Mouse (Mus musculus) olfactory bulb, adult 2 months (tissue): ENCODE results near the gene Lims1.

Experiments
- CTCF ChIP-seq: fragments of 200-500 bp; IDR thresholded peaks from 2 replicates; pipeline ENCODE4 v1.5.1; 2012; ENCODE audit warnings: low read depth, mild to moderate bottlenecking, low read length, moderate library complexity; ENCODE audit not compliant: insufficient read depth
- POLR2A ChIP-seq: fragments of 200-500 bp; IDR thresholded peaks from 2 replicates; pipeline ENCODE4 v1.6.1; 2012; ENCODE audit warnings: mild to moderate bottlenecking, low read depth, low read length, moderate library complexity; ENCODE audit not compliant: insufficient read depth

GRCm38 (mm10) chr10:58342199-58342598, 18.9 kb downstream of the Lims1 start:
- TF ChIP-seq CTCF, result no peak
- TF ChIP-seq POLR2A, result no peak
